Mouse (Mus musculus) embryonic facial prominence, embryonic 10.5 days (tissue): ENCODE data around the gene Mmel1. TPM values are rescaled to one million over a fixed set of nuclear protein-coding genes. Genes with fewer than 3 reads are reported as not detected.

ENCODE experiments used
- DNase-seq: peaks from one replicate; pipeline ENCODE4 v3.0.0-alpha.2; 2017; ENCODE audit warnings: low spot score
- H3K27ac ChIP-seq: fragments of 300-500 bp; sonication (generic); replicated peaks from 2 replicates; pipeline ENCODE4 v1.5.1; 2016; ENCODE audit warnings: mild to moderate bottlenecking
- H3K27me3 ChIP-seq: fragments of 300-500 bp; sonication (generic); replicated peaks from 2 replicates; pipeline ENCODE4 v1.6.1; 2016; ENCODE audit warnings: low read depth, mild to moderate bottlenecking; ENCODE audit not compliant: poor library complexity, severe bottlenecking
- H3K36me3 ChIP-seq: fragments of 300-500 bp; sonication (generic); replicated peaks from 2 replicates; pipeline ENCODE4 v1.6.1; 2016; ENCODE audit warnings: mild to moderate bottlenecking, moderate library complexity
- H3K4me1 ChIP-seq: fragments of 300-500 bp; sonication (generic); 2 replicates; pipeline ENCODE4 v1.6.1; 2016
- H3K4me3 ChIP-seq: fragments of 300-500 bp; sonication (generic); 2 replicates; pipeline ENCODE4 v1.5.1; 2016; ENCODE audit warnings: mild to moderate bottlenecking, moderate library complexity
- H3K9me3 ChIP-seq: fragments of 300-500 bp; sonication (generic); 2 replicates; pipeline ENCODE4 v1.6.1; 2016; ENCODE audit warnings: mild to moderate bottlenecking
- WGBS: fragments of 180-500 bp; shearing (Covaris S2); methylation state at CpG from one replicate; pipeline ENCODE4 v1.1.7; 2016; 5-methylcytosine and 5-hydroxymethylcytosine counted together
- polyA plus RNA-seq: library from polyadenylated mRNA; unstranded; fragments of >200 nt; fragmentation: Nextera tagmentation; extraction: Ambion mirVana; gene quantifications from 2 replicates; pipeline ENCODE4 v1.2.1, GENCODE M21; 2016

The Mmel1 gene
- polyA plus RNA-seq, 1 experiment from 2014 or later, result 0.34 TPM

DNA sequence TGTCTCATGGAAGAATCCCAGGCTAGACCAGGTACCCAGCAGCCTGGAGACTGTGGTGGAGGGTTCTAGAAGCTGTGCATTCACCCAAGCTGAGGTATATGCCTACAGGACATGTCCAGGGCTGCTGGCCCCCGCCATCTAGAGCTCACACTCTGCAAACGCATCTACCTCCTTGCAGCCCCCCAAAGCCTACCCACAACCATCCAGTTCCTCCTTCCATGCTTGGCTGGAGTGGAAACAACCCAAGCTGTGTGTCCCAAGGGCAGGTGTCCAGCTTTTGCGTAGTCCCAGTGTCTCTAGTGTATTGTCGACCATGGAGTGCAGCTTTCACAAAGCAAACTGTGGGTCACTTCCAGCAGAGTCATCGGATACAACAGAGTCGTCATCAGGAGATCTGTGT, 2.1 kb upstream of the Mmel1 start:
- H3K27me3 ChIP-seq, result peaks cover 57% of the 10 kb centered on the region
- H3K4me1 ChIP-seq, result peaks cover 36% of the 10 kb centered on the region
- H3K36me3 ChIP-seq, result no peaks in the 10 kb centered on the region
- 86% methylated on average over 6 of the region's 6 CpGs for WGBS
- no peaks in the 10 kb centered on the region for H3K9me3 ChIP-seq
- DNase-seq, result no peak
- H3K27ac ChIP-seq, result no peak overlapping the region; the same call in 1 of the 2 replicates
- no peak overlapping the region for H3K4me3 ChIP-seq

DNA sequence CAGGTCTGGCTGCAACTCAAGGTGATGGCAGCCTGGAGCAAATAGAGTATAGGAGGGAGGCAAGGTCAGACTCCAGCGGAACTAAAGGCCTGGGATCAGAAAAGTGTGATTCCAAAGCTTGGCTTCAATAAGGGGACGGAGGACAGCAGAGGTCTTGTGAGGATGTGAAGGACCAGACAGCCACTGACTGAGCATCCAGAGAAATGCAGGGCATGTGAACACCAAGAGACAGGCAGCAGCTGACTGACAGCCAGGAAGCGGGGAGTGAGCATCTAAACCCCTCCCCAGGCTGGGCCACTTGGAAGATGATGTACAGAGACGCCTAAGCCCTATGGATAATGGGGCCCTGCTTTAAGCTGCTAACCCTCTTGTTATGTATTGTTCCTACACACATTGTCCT, 1.3 kb downstream of the Mmel1 start:
- no peak overlapping the region for H3K27ac ChIP-seq
- WGBS, result 69% methylated on average over 4 of the region's 4 CpGs
- no peak overlapping the region for H3K4me3 ChIP-seq
- peaks cover 20% of the 10 kb centered on the region for H3K4me1 ChIP-seq
- no peaks in the 10 kb centered on the region for H3K36me3 ChIP-seq
- H3K9me3 ChIP-seq, result no peaks in the 10 kb centered on the region
- DNase-seq, result no peak
- H3K27me3 ChIP-seq, result peaks cover 58% of the 10 kb centered on the region

DNA sequence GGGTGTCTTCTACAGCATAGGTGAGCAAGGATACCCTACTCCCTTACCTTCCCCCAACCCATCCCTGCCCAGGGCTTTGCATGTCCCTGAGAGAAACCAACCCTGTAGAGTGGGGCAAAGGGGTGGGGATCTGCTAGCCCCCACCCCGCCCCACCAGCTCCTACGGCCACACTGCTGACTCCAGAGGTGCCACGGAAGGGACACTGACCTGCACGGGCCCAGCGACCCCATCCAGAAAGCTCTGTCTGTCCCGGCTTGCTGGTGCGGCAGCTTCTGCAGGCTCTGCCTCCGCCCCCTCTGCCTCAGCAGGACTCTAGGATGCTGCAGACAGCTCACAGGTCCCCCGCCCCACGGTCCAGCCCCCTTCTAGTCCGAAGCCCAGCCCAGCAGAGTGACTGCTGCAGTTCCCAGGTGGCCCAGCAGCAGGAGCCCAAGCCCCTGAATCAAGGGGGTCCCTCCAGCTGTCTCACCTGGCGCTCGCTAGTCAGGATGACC, 2.4 kb downstream of the Mmel1 start:
- no peaks in the 10 kb centered on the region for H3K9me3 ChIP-seq
- H3K4me1 ChIP-seq, result peaks cover 20% of the 10 kb centered on the region
- H3K27ac ChIP-seq, result peak overlapping the region; percentile 41; the same call in 1 of the 2 replicates
- no peaks in the 10 kb centered on the region for H3K36me3 ChIP-seq
- WGBS, result 2% methylated on average over 13 of the region's 13 CpGs
- peaks cover 52% of the 10 kb centered on the region for H3K27me3 ChIP-seq
- DNase-seq, result peak; percentile 79
- peak overlapping the region; percentile 48 for H3K4me3 ChIP-seq

DNA sequence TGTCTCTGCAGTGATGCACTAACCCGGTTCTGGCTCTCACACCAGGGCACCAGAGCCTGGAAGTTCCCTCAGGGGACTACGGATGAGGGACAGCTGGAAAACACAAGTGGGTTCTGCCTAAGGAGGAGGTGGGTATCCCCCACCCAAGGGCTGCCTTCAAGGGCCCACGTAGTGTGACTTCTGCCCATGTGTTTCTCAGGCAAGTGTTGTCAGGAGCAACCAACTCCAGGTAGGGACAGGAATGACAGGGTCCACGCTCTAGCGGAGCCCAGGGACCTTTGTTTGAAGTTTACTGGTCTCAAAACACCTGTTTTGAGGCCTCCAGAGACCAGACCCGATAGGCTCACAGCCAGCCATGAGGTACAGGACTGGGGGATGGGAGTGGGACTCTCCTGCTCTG, 3.8 kb downstream of the Mmel1 start:
- H3K4me3 ChIP-seq, result no peak overlapping the region
- no peak overlapping the region for H3K27ac ChIP-seq
- no peaks in the 10 kb centered on the region for H3K9me3 ChIP-seq
- no peaks in the 10 kb centered on the region for H3K36me3 ChIP-seq
- H3K27me3 ChIP-seq, result peaks cover 38% of the 10 kb centered on the region
- peaks cover 21% of the 10 kb centered on the region for H3K4me1 ChIP-seq
- no peak for DNase-seq
- 81% methylated on average over 6 of the region's 6 CpGs for WGBS

DNA sequence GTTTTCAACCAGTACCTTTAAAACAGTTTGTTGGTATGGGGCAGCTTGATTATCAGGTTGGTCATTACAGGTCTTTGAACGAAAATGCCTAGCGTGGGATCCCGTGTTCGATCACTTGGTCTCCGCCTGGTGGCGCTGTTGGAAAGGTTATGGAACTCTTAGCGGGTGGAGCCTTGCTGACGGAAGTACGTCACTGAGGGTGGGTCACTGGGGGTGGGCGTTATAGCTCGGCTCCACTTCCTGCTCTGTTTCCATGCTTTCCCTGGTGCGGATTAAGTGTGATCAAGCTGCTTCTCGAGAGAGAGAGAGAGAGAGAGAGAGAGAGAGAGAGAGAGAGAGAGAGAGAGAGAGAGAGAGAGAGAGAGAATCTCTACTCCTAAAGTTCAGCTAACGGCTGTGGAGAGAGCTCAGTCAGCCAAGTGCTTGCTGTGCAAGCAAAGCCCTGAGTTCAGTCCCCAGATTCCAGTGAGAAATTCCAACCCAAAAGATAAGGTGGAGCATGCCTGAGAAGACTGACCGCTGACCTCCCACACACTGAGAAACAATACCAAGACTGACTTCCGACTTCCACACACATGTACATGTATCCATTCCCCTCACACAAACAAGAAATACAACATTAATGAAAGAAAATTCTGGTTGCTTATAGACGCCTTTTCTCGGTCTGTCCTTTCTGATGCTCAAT, 8.6 kb downstream of the Mmel1 start:
- Histone ChIP-seq H3K27ac (peak overlapping the region; percentile 86), H3K27me3 (no peaks in the 10 kb centered on the region; the same call in 1 of the 2 replicates), H3K36me3 (no peaks in the 10 kb centered on the region), H3K4me1 (peaks cover 11% of the 10 kb centered on the region; the same call in 1 of the 2 replicates), H3K9me3 (no peaks in the 10 kb centered on the region), H3K4me3 (peak overlapping the region; percentile 57)
- 11% methylated on average over 17 of the region's 18 CpGs for WGBS
- peak; percentile 95 for DNase-seq

DNA sequence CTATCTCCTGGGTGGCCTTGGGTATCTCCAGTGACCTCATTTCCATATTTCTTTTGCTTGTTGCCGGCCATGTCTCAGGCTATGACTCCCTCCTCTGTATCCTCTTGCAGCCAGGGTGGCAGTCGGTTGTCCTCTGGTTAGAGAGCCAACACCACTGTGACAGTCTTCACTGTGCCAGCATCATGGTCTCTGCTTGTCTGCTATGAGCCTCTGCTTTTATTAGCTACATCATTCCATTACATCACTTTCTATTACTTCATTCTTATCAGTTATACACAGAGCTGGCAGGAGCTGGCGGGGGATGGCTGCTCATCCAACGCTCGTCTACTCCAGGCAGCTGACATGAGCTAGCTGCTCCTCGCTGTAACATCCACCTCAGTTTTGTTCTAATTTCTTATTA, 11.3 kb downstream of the Mmel1 start:
- Histone ChIP-seq H3K27me3 (no peaks in the 10 kb centered on the region; the same call in 1 of the 2 replicates), H3K4me3 (no peak overlapping the region), H3K9me3 (no peaks in the 10 kb centered on the region), H3K36me3 (no peaks in the 10 kb centered on the region), H3K27ac (no peak overlapping the region), H3K4me1 (peaks cover 14% of the 10 kb centered on the region; the same call in 1 of the 2 replicates)
- no peak for DNase-seq
- WGBS, result 87% methylated on average over 6 of the region's 6 CpGs

DNA sequence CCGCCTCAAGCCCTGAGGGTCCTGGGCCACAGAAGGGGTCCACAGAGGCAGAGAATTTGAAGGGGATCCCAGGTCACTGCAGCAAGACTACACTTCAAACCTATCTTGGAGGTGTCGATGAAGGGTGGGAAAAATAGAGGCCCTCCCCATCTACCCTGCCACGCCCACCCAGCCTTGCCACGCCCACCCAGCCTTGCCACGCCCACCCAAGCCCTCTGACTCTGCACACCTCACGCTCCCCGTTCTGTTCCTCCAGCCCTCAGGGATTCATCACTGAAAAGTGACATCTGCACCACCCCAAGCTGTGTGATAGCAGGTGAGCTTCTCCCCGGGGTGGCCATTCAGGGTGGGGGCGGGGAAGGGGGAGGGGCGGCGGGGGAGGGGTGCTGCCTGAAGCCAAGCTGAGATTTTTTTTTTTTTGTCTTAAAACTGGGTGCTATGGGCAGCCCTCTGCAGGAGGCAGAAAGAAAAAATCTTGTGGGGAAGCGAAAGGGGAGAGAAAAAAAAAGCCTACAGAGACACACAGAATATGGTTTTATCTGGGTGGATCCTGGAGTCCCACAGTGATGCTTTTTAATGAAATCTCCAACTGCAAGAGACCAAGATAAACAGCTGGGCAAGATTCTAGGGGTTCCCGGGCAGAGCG, 12.8 kb downstream of the Mmel1 start:
- Histone ChIP-seq H3K4me3 (no peak overlapping the region), H3K27me3 (no peaks in the 10 kb centered on the region; the same call in 1 of the 2 replicates), H3K4me1 (peaks cover 28% of the 10 kb centered on the region), H3K27ac (no peak overlapping the region), H3K9me3 (no peaks in the 10 kb centered on the region), H3K36me3 (no peaks in the 10 kb centered on the region)
- DNase-seq, result no peak
- 32% methylated on average over 14 of the region's 14 CpGs for WGBS

DNA sequence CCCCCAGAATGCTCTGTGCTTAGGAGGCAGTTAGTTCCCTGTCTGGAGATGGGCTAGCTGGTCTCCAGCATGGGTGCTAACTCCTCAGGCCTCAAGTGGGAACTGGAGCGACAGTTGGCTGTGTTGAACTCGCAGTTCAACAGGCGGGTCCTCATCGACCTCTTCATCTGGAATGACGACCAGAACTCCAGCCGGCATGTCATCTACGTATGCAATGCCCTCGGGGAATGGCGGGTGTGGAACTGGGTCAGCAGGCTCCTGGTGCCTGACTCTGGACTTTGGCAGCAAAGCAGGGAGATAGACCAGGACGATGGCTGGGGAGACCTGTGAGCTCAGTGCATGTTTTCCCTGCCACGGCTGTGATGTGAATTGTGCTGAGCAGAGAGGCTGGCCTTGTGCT, 16.0 kb downstream of the Mmel1 start:
- Histone ChIP-seq H3K4me3 (no peak overlapping the region), H3K36me3 (no peaks in the 10 kb centered on the region), H3K4me1 (peaks cover 20% of the 10 kb centered on the region), H3K27me3 (peaks cover 3% of the 10 kb centered on the region; the same call in 1 of the 2 replicates), H3K27ac (no peak overlapping the region), H3K9me3 (no peaks in the 10 kb centered on the region)
- WGBS, result 77% methylated on average over 11 of the region's 11 CpGs
- DNase-seq, result no peak

DNA sequence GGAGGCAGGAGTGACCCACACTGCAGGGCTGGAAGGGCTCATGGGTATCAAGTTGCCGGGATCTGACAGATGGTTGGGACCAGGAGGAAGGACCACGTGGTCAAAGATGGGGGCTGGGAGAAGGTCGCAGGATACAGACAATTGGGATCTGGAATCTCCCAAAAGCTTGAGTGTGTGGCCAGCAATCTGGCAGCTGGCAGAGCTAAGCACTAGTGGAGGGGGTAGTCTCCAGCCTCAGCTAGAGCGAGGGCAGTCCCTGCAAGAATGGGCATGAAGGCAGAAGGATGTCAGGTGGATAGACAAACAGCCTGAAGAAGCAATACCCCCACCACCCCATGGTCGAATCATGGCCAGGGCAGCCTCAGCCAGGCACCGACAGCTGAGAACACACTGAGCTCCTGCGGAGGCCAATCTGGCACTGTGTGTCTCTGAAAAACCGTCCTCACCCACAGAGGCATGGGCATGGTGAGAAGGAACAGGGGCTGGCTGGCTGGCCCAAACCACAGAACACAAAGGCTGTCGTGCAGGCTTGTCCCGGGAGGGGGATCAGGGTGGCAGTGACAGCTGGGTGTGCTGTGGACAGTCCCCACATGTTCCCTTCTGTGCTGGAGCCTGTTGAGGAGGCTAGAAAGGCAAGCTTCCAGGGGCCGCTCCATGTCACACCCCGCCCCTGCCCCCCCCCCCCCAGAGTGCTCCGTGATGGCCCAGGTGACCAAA, 17.6 kb downstream of the Mmel1 start:
- peaks cover 20% of the 10 kb centered on the region for H3K4me1 ChIP-seq
- 77% methylated on average over 13 of the region's 13 CpGs for WGBS
- no peak overlapping the region for H3K4me3 ChIP-seq
- peak overlapping the region; percentile 30 for H3K27ac ChIP-seq
- no peaks in the 10 kb centered on the region for H3K36me3 ChIP-seq
- no peak for DNase-seq
- no peaks in the 10 kb centered on the region for H3K9me3 ChIP-seq
- H3K27me3 ChIP-seq, result 0 out of 2 replicates have a peak, but pooled peaks cover 3% of the 10 kb centered on the region

DNA sequence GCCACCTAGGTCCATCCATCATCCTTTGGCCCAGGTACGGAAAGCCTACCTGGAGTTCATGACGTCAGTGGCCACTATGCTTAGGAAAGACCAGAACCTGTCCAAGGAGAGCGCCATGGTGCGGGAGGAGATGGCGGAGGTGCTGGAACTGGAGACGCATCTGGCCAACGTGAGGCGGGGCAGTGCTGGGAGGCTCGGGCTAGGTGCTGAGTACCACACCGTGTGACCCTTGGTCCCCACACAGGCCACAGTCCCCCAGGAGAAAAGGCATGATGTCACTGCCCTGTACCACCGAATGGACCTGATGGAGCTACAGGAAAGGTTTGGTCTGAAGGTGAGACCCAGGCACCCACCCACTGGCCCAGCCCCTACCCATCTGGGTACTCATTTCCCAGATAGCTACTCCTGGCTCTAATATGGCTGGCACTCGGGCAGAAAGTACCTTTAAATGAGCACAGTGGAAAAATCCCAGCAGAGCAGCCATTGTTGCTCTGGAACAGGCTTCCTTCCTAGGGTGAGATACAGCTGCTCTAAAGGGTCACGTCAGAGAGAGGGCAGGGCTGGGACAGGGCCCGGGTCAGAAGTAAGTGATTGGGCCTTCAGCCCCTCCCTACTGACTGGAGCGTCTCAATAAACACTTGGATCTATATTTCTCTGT, 18.3 kb downstream of the Mmel1 start:
- no peaks in the 10 kb centered on the region for H3K36me3 ChIP-seq
- H3K4me3 ChIP-seq, result no peak overlapping the region
- H3K4me1 ChIP-seq, result peaks cover 20% of the 10 kb centered on the region
- 0 out of 2 replicates have a peak, but pooled peaks cover 3% of the 10 kb centered on the region for H3K27me3 ChIP-seq
- DNase-seq, result no peak
- no peaks in the 10 kb centered on the region for H3K9me3 ChIP-seq
- no peak overlapping the region for H3K27ac ChIP-seq
- 83% methylated on average over 15 of the region's 15 CpGs for WGBS

DNA sequence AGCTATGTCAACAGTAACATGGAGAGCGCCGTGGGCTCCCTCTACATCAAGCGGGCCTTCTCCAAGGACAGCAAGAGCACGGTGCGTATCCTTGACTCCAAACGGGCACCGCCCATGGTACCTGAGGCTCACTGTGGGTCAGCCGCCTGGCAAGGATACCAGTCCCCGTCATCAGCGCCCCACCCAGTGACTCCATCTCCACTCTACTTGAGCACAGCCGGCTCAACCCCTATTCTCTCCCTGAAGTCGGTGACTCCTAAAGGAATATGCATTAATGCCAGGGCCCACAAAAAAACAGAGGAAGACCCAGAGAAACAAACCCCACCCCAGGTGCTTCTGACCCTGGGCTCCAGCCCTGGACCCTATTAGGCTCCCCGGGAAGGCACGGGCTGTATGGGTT, 21.5 kb downstream of the Mmel1 start:
- peaks cover 16% of the 10 kb centered on the region; the same call in 1 of the 2 replicates for H3K27me3 ChIP-seq
- H3K4me3 ChIP-seq, result no peak overlapping the region
- WGBS, result 92% methylated on average over 14 of the region's 14 CpGs
- no peak for DNase-seq
- peaks cover 25% of the 10 kb centered on the region for H3K4me1 ChIP-seq
- H3K36me3 ChIP-seq, result no peaks in the 10 kb centered on the region; the same call in 1 of the 2 replicates
- no peaks in the 10 kb centered on the region for H3K9me3 ChIP-seq
- H3K27ac ChIP-seq, result no peak overlapping the region

DNA sequence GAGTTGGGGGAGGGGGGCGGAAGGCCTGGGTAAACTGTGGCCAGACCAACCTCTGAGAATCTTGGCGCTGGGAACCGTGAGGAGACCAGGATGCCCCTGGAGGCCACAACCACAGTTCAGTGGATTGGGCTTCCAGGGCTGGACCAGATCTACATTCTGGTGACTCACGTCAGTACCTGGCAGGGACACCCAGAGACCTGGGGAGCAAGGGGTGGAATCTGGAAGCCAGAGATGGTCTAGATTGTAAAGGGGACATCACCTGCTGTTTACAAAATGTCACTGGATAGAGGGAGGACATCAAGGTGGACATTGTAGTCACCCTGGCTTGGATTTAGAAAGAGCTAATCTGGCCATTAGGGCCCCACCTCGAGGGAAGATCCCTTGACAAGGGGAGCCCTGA, 26.2 kb downstream of the Mmel1 start:
- Histone ChIP-seq H3K4me3 (no peak overlapping the region), H3K27ac (no peak overlapping the region), H3K36me3 (no peaks in the 10 kb centered on the region; the same call in 1 of the 2 replicates), H3K9me3 (no peaks in the 10 kb centered on the region), H3K4me1 (peaks cover 40% of the 10 kb centered on the region), H3K27me3 (peaks cover 24% of the 10 kb centered on the region)
- no peak for DNase-seq
- 81% methylated on average over 5 of the region's 5 CpGs for whole genome bisulfite sequencing
